Mouse (Mus musculus) cerebellum, adult 11-12 months (tissue): ENCODE measurements around the gene Selenof.

Experiments used
- DNase-seq: peaks from one replicate; pipeline ENCODE4 v3.0.0; 2022

Selenof gene

GRCm38 (mm10) chr3:144644202-144644601, 74.1 kb downstream of the Selenof start:
- DNase-seq, result no peak
